Mouse (Mus musculus) heart, embryonic 16.5 days (tissue): ENCODE data around the gene Ankrd65. TPM values are rescaled to one million over a fixed set of nuclear protein-coding genes. Genes with fewer than 3 reads are reported as not detected.

Experiments
- ATAC-seq: fragments of 200-750 bp; cut with Nextera tagmentation; replicated peaks from 2 replicates; pipeline ENCODE4 v1.8.0; 2017; ENCODE audit warnings: moderate number of reproducible peaks; ENCODE audit not compliant: insufficient read depth, low FRiP score; ENCODE audit errors: extremely low read depth
- H3K27ac ChIP-seq: fragments of 300-500 bp; sonication (generic); 2 replicates; pipeline ENCODE4 v1.5.1; 2014; ENCODE audit warnings: mild to moderate bottlenecking, low read length, control low read depth, moderate library complexity
- H3K27me3 ChIP-seq: fragments of 300-500 bp; sonication (generic); 2 replicates; pipeline ENCODE4 v1.6.1; 2014; ENCODE audit warnings: low read length, mixed read lengths; ENCODE audit not compliant: control insufficient read depth, insufficient read depth
- H3K36me3 ChIP-seq: fragments of 300-500 bp; sonication (generic); 2 replicates; pipeline ENCODE4 v1.6.1; 2014; ENCODE audit not compliant: control insufficient read depth, insufficient read depth
- H3K4me1 ChIP-seq: fragments of 300-500 bp; sonication (generic); 2 replicates; pipeline ENCODE4 v1.6.1; 2014; ENCODE audit warnings: low read length, mixed read lengths; ENCODE audit not compliant: control insufficient read depth, insufficient read depth
- H3K4me2 ChIP-seq: fragments of 300-500 bp; sonication (generic); 2 replicates; pipeline ENCODE4 v1.6.1; 2014; ENCODE audit warnings: low read depth, mild to moderate bottlenecking, control low read depth, low read length
- H3K4me3 ChIP-seq: fragments of 300-500 bp; sonication (generic); 2 replicates; pipeline ENCODE4 v1.5.1; 2014; ENCODE audit warnings: mild to moderate bottlenecking, control low read depth, low read length
- H3K9ac ChIP-seq: fragments of 300-500 bp; sonication (generic); 2 replicates; pipeline ENCODE4 v1.6.1; 2014; ENCODE audit warnings: low read length, control low read depth
- H3K9me3 ChIP-seq: fragments of 300-500 bp; sonication (generic); replicated peaks from 2 replicates; pipeline ENCODE4 v1.6.1; 2016; ENCODE audit warnings: low read length; ENCODE audit not compliant: control insufficient read depth
- WGBS: fragments of 180-500 bp; shearing (Covaris S2); extraction: QIAGEN DNeasy Blood & Tissue Kit; methylation state at CpG from one replicate; pipeline ENCODE4 v1.1.7; 2014; 5-methylcytosine and 5-hydroxymethylcytosine counted together
- polyA plus RNA-seq: library from polyadenylated mRNA; unstranded; fragments of >200 nt; fragmentation: Nextera tagmentation; extraction: Ambion mirVana; gene quantifications from 2 replicates; pipeline ENCODE4 v1.2.1, GENCODE M21; 2015

Gene Ankrd65
- polyA plus RNA-seq, 1 experiment from 2014 or later: not detected

GRCm38 (mm10) chr4:155833836-155834235 is 43.6 kb downstream of the Ankrd65 start:
- H3K9ac ChIP-seq: no peak overlapping the region

GRCm38 (mm10) chr4:155837404-155838010 is 47.3 kb downstream of the Ankrd65 start:
- WGBS: 43% methylated on average over 11 of the region's 11 CpGs
- H3K9me3 ChIP-seq: 0 out of 2 replicates have a peak, but pooled peaks cover 2% of the 10 kb centered on the region
- ATAC-seq: no peak
- peak overlapping the region; percentile 11; the same call in 1 of the 2 replicates for H3K9ac ChIP-seq
- peaks cover 3% of the 10 kb centered on the region; the same call in 1 of the 2 replicates for H3K27me3 ChIP-seq
- peaks cover 38% of the 10 kb centered on the region for H3K4me1 ChIP-seq
- peak overlapping the region; percentile 87 for H3K27ac ChIP-seq
- H3K36me3 ChIP-seq: no peaks in the 10 kb centered on the region
- H3K4me2 ChIP-seq: 0 out of 2 replicates have a peak overlapping the region, but pooled peaks have one; percentile 18
- H3K4me3 ChIP-seq: no peak overlapping the region

More at GRCm38 (mm10) chr4:155833836-155834235, 43.6 kb downstream of the Ankrd65 start:
- Histone ChIP-seq H3K4me3 (no peak overlapping the region), H3K36me3 (no peaks in the 10 kb centered on the region), H3K4me2 (no peak overlapping the region), H3K27me3 (no peaks in the 10 kb centered on the region), H3K4me1 (peaks cover 29% of the 10 kb centered on the region), H3K27ac (peak overlapping the region; percentile 63), H3K9me3 (0 out of 2 replicates have a peak, but pooled peaks cover 2% of the 10 kb centered on the region)
- peak; percentile 5; the same call in 1 of the 2 replicates for ATAC-seq
- 17% methylated on average over 2 of the region's 2 CpGs for WGBS

GRCm38 (mm10) chr4:155838187-155839153 is 48.2 kb downstream of the Ankrd65 start:
- H3K36me3 ChIP-seq: no peaks in the 10 kb centered on the region
- WGBS: 31% methylated on average over 8 of the region's 8 CpGs
- peak overlapping the region; percentile 11; the same call in 1 of the 2 replicates for H3K9ac ChIP-seq
- H3K27me3 ChIP-seq: peaks cover 3% of the 10 kb centered on the region; the same call in 1 of the 2 replicates
- H3K4me1 ChIP-seq: peaks cover 38% of the 10 kb centered on the region
- no peak for ATAC-seq
- 0 out of 2 replicates have a peak, but pooled peaks cover 2% of the 10 kb centered on the region for H3K9me3 ChIP-seq
- H3K4me2 ChIP-seq: peak overlapping the region; percentile 72; the same call in 1 of the 2 replicates
- peak overlapping the region; percentile 87 for H3K27ac ChIP-seq
- H3K4me3 ChIP-seq: no peak overlapping the region

GRCm38 (mm10) chr4:155839483-155839910 is 49.3 kb downstream of the Ankrd65 start, which contains the start of gene Mxra8:
Mxra8 (plus strand) TSS chr4:155839680.
- peak; percentile 85 for ATAC-seq
- Histone ChIP-seq H3K4me2 (peak within 1 kb of the TSS; percentile 72), H3K9me3 (0 out of 2 replicates have a peak, but pooled peaks cover 2% of the 10 kb centered on the region), H3K9ac (peak within 1 kb of the TSS; percentile 68), H3K27me3 (peaks cover 3% of the 10 kb centered on the region; the same call in 1 of the 2 replicates), H3K27ac (peak within 1 kb of the TSS; percentile 87), H3K4me3 (peak within 1 kb of the TSS; percentile 52), H3K36me3 (no peaks in the 10 kb centered on the region), H3K4me1 (peaks cover 31% of the 10 kb centered on the region)
- WGBS: 12% methylated on average over 16 of the region's 16 CpGs

- 0 out of 2 replicates have a peak, but pooled peaks cover 2% of the 10 kb centered on the region for H3K9me3 ChIP-seq
- H3K9ac ChIP-seq: peak overlapping the region; percentile 68
- no peak for ATAC-seq
- no peaks in the 10 kb centered on the region for H3K36me3 ChIP-seq
- H3K4me1 ChIP-seq: peaks cover 31% of the 10 kb centered on the region
- peak overlapping the region; percentile 52 for H3K4me3 ChIP-seq
- peak overlapping the region; percentile 72 for H3K4me2 ChIP-seq
- H3K27ac ChIP-seq: peak overlapping the region; percentile 80
- H3K27me3 ChIP-seq: peaks cover 3% of the 10 kb centered on the region; the same call in 1 of the 2 replicates
- WGBS: 15% methylated on average over 8 of the region's 8 CpGs
Observed at GRCm38 (mm10) chr4:155840076-155841002, 50.1 kb downstream of the Ankrd65 start.

GRCm38 (mm10) chr4:155841003-155841454 is 50.8 kb downstream of the Ankrd65 start:
- H3K4me1 ChIP-seq: peaks cover 31% of the 10 kb centered on the region
- H3K4me3 ChIP-seq: peak overlapping the region; percentile 52
- H3K4me2 ChIP-seq: peak overlapping the region; percentile 72
- H3K27me3 ChIP-seq: peaks cover 3% of the 10 kb centered on the region; the same call in 1 of the 2 replicates
- peak overlapping the region; percentile 68 for H3K9ac ChIP-seq
- H3K27ac ChIP-seq: 0 out of 2 replicates have a peak overlapping the region, but pooled peaks have one; percentile 80
- 0 out of 2 replicates have a peak, but pooled peaks cover 2% of the 10 kb centered on the region for H3K9me3 ChIP-seq
- WGBS: under 1% methylated on average over 32 of the region's 32 CpGs
- no peaks in the 10 kb centered on the region for H3K36me3 ChIP-seq
- peak; percentile 4 for ATAC-seq

- Histone ChIP-seq H3K27ac (no peak overlapping the region), H3K4me1 (peaks cover 34% of the 10 kb centered on the region), H3K9ac (no peak overlapping the region), H3K4me2 (peak overlapping the region; percentile 72), H3K9me3 (0 out of 2 replicates have a peak, but pooled peaks cover under 1% of the 10 kb centered on the region), H3K27me3 (peaks cover 3% of the 10 kb centered on the region; the same call in 1 of the 2 replicates), H3K36me3 (no peaks in the 10 kb centered on the region), H3K4me3 (peak overlapping the region; percentile 52; the same call in 1 of the 2 replicates)
- 48% methylated on average over 38 of the region's 38 CpGs for WGBS
- ATAC-seq: no peak
Observed at GRCm38 (mm10) chr4:155841651-155842270, 51.5 kb downstream of the Ankrd65 start.
